Mouse (Mus musculus) forebrain, embryonic 15.5 days (tissue): ENCODE results near the gene Gm11232. TPM values are rescaled to one million over a fixed set of nuclear protein-coding genes. Genes with fewer than 3 reads are reported as not detected.

ENCODE experiments used
- ATAC-seq: fragments of 200-750 bp; cut with Nextera tagmentation; replicated peaks from 2 replicates; pipeline ENCODE4 v1.8.0; 2017; ENCODE audit warnings: mild to moderate bottlenecking, moderate TSS enrichment, moderate library complexity
- H3K27ac ChIP-seq: fragments of 300-500 bp; sonication (generic); replicated peaks from 2 replicates; pipeline ENCODE4 v1.5.1; 2015; ENCODE audit warnings: mild to moderate bottlenecking, inconsistent platforms
- H3K27me3 ChIP-seq: fragments of 300-500 bp; sonication (generic); 2 replicates; pipeline ENCODE4 v1.6.1; 2015; ENCODE audit warnings: inconsistent platforms
- H3K36me3 ChIP-seq: fragments of 300-500 bp; sonication (generic); 2 replicates; pipeline ENCODE4 v1.6.1; 2015; ENCODE audit warnings: mild to moderate bottlenecking, inconsistent platforms
- H3K4me1 ChIP-seq: fragments of 300-500 bp; sonication (generic); 2 replicates; pipeline ENCODE4 v1.6.1; 2015; ENCODE audit warnings: inconsistent platforms
- H3K4me2 ChIP-seq: fragments of 300-500 bp; sonication (generic); replicated peaks from 2 replicates; pipeline ENCODE4 v1.6.1; 2015; ENCODE audit warnings: mild to moderate bottlenecking, inconsistent platforms
- H3K4me3 ChIP-seq: fragments of 300-500 bp; sonication (generic); 2 replicates; pipeline ENCODE4 v1.5.1; 2015; ENCODE audit warnings: mild to moderate bottlenecking, inconsistent platforms
- H3K9ac ChIP-seq: fragments of 300-500 bp; sonication (generic); replicated peaks from 2 replicates; pipeline ENCODE4 v1.6.1; 2015; ENCODE audit warnings: mild to moderate bottlenecking, inconsistent platforms
- H3K9me3 ChIP-seq: fragments of 300-500 bp; sonication (generic); 2 replicates; pipeline ENCODE4 v1.6.1; 2016; ENCODE audit warnings: inconsistent platforms
- WGBS: fragments of 180-500 bp; shearing (Covaris S2); methylation state at CpG from one replicate; pipeline ENCODE4 v1.1.7; 2015; ENCODE audit warnings: mixed read lengths; 5-methylcytosine and 5-hydroxymethylcytosine counted together
- polyA plus RNA-seq: library from polyadenylated mRNA; unstranded; fragments of >200 nt; fragmentation: Nextera tagmentation; extraction: Ambion mirVana; gene quantifications from 2 replicates; pipeline ENCODE4 v1.2.1, GENCODE M21; 2015

Gene Gm11232
- not detected in 2 replicates for polyA plus RNA-seq

GRCm38 (mm10) chr4:71757865-71758264, at the start of gene Gm11232:
Gene Gm11232 (minus strand): TSS chr4:71757965.
- Histone ChIP-seq H3K27ac (no peak within 1 kb of the TSS), H3K4me1 (no peaks in the 10 kb centered on the region), H3K27me3 (no peaks in the 10 kb centered on the region), H3K4me3 (no peak within 1 kb of the TSS), H3K4me2 (no peak within 1 kb of the TSS), H3K36me3 (no peaks in the 10 kb centered on the region), H3K9ac (no peak within 1 kb of the TSS), H3K9me3 (no peaks in the 10 kb centered on the region)
- WGBS = 81% methylated on average over 2 of the region's 2 CpGs
- ATAC-seq = no peak

DNA sequence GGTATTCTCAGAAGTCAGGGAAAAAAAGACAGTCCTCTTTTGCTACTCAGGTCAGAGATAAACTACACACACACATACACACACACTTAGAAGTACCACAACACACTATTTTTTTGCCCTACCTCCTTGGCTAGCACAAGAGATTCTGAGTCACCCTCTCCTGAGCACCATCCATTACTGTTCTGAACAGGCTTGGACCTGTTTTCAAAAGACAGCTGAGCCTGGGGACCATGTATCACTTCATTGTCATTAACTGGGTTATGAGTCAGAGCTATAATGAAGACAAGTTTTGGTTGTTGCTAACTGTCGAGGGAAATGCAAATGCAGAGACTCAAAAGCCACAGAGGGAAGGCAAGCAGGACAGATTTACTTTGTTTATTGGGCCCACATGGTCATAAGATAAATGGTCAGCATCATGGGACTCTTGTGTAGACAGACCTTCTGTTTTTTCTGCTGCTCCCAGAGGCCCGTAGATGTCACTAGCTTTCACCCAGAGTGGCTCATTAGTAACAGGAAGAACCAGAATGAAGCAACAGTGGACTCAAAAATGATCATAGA, 48.3 kb upstream of the Gm11232 start:
- Histone ChIP-seq H3K27me3 (no peaks in the 10 kb centered on the region), H3K4me1 (peaks cover 12% of the 10 kb centered on the region), H3K9me3 (no peaks in the 10 kb centered on the region), H3K4me3 (no peak overlapping the region), H3K9ac (no peak overlapping the region), H3K36me3 (no peaks in the 10 kb centered on the region), H3K4me2 (no peak overlapping the region), H3K27ac (no peak overlapping the region)
- 77% methylated on average over 2 of the region's 2 CpGs for WGBS
- no peak for ATAC-seq

DNA sequence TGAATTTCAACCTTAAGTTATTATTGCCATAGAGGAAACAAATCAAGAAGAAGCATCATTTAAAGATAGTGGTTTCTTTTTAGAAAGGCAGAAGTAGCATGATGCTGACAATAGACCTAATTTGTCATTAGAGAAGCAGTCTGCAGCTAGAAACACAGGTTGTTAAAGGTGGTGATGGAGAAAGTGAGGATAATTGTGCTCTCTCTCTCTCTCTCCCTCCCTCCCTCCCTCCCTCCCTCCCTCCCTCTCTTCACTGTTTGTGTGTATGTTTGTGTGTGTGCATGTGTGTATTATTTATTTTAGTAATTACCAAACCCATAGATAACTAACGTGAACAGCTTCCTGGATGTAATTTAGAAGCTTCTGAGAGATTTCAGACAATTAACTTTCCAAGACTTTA, 7.8 kb upstream of the Gm11232 start:
- Histone ChIP-seq H3K4me3 (no peak overlapping the region), H3K9me3 (no peaks in the 10 kb centered on the region), H3K27ac (no peak overlapping the region), H3K9ac (no peak overlapping the region), H3K27me3 (no peaks in the 10 kb centered on the region), H3K4me2 (no peak overlapping the region), H3K36me3 (no peaks in the 10 kb centered on the region), H3K4me1 (peaks cover 6% of the 10 kb centered on the region)
- no peak for ATAC-seq
- 23% methylated on average over 1 of the region's 1 CpGs for WGBS

DNA sequence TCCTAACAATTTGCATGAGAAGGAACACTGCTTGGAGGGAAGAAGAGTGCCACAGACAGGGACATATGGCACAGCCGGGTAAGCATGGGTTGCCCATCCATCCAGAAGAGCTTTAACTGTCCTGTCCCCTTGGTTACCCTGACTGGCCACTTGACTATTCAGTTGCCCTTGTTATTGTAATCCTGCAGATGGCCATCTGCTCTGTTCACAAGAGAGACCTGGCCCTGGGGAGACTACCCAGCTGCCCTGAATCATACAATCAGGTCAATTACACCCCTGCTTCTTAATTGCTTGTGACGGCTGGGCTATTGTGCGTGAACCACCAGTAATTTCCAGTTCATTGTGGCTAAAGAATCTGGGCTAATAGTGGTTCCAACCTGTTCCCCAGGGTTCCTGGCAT, 7.3 kb upstream of the Gm11232 start:
- Histone ChIP-seq H3K36me3 (no peaks in the 10 kb centered on the region), H3K4me2 (no peak overlapping the region), H3K27me3 (no peaks in the 10 kb centered on the region), H3K4me1 (peaks cover 6% of the 10 kb centered on the region), H3K9me3 (no peaks in the 10 kb centered on the region), H3K9ac (no peak overlapping the region), H3K27ac (peak overlapping the region; percentile 9; the same call in 1 of the 2 replicates), H3K4me3 (no peak overlapping the region)
- peak; percentile 98 for ATAC-seq
- whole genome bisulfite sequencing = 7% methylated on average over 3 of the region's 3 CpGs

DNA sequence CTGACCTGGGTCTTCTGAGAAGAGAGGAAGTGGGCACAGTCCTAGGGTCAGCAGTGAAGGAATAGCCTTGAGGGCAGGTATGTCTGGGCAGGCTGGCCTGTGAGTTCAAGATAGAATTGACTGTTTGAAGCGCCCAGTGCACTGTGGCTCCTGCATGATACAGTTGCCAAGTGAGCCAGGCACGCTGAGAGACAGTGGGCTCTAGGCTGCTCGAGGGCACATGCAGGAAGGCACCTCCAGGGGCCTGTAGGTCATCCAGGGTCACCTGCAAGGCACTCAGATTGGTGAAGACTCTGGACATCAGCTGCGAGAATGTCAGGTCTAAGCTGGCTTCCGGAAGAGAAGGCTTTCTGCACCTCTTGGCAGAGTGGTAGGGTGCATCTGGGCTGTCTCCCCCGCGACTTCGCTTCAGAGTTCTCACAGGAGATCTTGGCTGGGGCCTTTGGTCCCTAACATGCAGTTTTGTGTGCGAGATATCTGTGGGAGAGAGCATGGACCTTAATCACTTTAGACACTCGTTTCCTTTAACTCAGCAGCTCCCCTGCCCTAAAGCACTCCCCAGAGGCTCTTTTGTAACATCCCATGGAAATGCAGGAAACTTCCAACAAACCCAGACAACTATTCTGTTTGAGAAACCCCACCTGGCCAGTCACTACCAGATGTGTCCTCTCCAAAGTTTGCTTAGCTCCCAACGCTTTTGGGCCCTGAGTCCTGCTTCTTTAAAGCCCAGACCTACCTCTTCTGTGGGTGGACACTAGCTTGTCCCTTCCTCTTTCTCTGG, 1.1 kb downstream of the Gm11232 start:
- H3K9me3 ChIP-seq = no peaks in the 10 kb centered on the region
- H3K36me3 ChIP-seq = no peaks in the 10 kb centered on the region
- H3K4me1 ChIP-seq = no peaks in the 10 kb centered on the region
- ATAC-seq = no peak
- WGBS = 87% methylated on average over 11 of the region's 11 CpGs
- H3K27ac ChIP-seq = no peak overlapping the region
- H3K9ac ChIP-seq = no peak overlapping the region
- H3K4me3 ChIP-seq = no peak overlapping the region
- no peaks in the 10 kb centered on the region for H3K27me3 ChIP-seq
- no peak overlapping the region for H3K4me2 ChIP-seq

DNA sequence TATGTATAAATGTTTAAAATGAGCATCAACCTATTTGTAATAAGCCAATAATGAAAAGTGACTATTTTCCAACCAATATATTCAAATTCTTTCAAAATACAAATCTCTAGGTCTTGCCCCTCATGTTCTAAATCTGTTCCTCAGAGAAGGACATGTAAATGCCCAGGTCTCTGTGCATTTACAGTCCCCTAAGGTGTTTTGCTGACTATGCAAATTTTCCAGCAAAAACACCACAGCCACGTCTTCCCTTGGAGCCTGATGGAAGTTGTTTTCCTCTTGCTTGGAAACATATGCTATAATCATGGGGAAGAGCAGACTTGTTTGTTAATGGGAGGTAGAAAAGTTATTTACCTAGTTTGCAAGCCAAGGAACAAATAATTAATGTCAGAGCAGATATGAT, 12.0 kb downstream of the Gm11232 start:
- Histone ChIP-seq H3K4me3 (no peak overlapping the region), H3K36me3 (no peaks in the 10 kb centered on the region), H3K4me1 (no peaks in the 10 kb centered on the region), H3K9ac (no peak overlapping the region), H3K9me3 (no peaks in the 10 kb centered on the region), H3K27me3 (no peaks in the 10 kb centered on the region), H3K4me2 (no peak overlapping the region), H3K27ac (no peak overlapping the region)
- 58% methylated on average over 1 of the region's 1 CpGs for WGBS
- no peak for ATAC-seq

- Histone ChIP-seq H3K27me3 (no peaks in the 10 kb centered on the region), H3K9ac (no peak overlapping the region), H3K4me1 (no peaks in the 10 kb centered on the region), H3K36me3 (no peaks in the 10 kb centered on the region), H3K9me3 (no peaks in the 10 kb centered on the region), H3K4me2 (no peak overlapping the region), H3K27ac (no peak overlapping the region), H3K4me3 (no peak overlapping the region)
- no peak for ATAC-seq
These were observed 21.2 kb downstream of the Gm11232 start for GRCm38 (mm10) chr4:71736529-71736928.

DNA sequence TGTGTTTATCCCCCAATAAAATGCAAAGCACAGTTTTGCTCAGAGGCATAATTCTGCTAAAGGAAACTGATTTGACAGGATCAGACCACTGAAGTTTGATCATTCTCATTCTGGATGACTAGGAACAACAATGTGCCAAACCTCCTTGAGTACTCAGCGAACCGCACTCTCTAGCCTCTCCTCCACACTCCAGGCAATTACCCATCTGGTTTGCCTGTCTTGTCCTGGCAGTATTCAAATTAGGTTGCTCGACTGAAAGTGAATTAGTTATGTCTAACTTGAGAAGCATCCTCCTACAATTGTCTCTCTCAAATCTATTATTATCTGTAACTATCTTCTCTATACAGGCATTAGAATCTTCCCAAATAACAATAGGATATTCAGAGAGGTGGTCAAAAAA, 22.5 kb downstream of the Gm11232 start:
- H3K9ac ChIP-seq = no peak overlapping the region
- H3K27me3 ChIP-seq = no peaks in the 10 kb centered on the region
- no peaks in the 10 kb centered on the region for H3K4me1 ChIP-seq
- 64% methylated on average over 3 of the region's 3 CpGs for WGBS
- H3K9me3 ChIP-seq = no peaks in the 10 kb centered on the region
- no peak overlapping the region for H3K4me2 ChIP-seq
- no peak for ATAC-seq
- no peak overlapping the region for H3K27ac ChIP-seq
- H3K4me3 ChIP-seq = no peak overlapping the region
- no peaks in the 10 kb centered on the region for H3K36me3 ChIP-seq

DNA sequence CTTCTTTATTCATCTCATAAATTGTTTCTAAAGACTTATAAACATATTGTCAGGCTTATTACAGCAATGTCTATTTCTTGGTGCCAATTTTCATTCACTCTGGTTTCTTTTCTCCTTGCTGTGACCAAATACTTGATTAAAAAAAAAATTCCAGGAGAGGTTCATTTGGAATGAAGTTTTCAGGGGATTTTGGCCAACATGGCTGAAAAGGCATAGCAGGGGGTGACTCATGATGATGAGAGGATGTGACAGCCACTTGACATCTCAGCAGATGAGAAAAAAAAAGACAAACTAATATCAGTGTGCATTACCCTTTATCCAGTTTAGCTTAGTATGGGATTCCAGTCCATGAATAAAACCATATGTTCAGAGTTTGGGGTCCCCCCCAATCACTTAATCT, 28.4 kb downstream of the Gm11232 start:
- no peaks in the 10 kb centered on the region for H3K36me3 ChIP-seq
- H3K27ac ChIP-seq = no peak overlapping the region
- H3K27me3 ChIP-seq = no peaks in the 10 kb centered on the region
- H3K9ac ChIP-seq = no peak overlapping the region
- ATAC-seq = no peak
- H3K4me1 ChIP-seq = peaks cover 8% of the 10 kb centered on the region; the same call in 1 of the 2 replicates
- H3K9me3 ChIP-seq = no peaks in the 10 kb centered on the region
- H3K4me2 ChIP-seq = no peak overlapping the region
- no peak overlapping the region for H3K4me3 ChIP-seq

GRCm38 (mm10) chr4:71727611-71728010, 30.2 kb downstream of the Gm11232 start:
- H3K9me3 ChIP-seq = no peaks in the 10 kb centered on the region
- H3K4me2 ChIP-seq = no peak overlapping the region
- H3K27ac ChIP-seq = no peak overlapping the region
- 31% methylated on average over 2 of the region's 2 CpGs for WGBS
- peak; percentile 89 for ATAC-seq
- no peaks in the 10 kb centered on the region for H3K27me3 ChIP-seq
- no peak overlapping the region for H3K9ac ChIP-seq
- H3K4me1 ChIP-seq = peaks cover 8% of the 10 kb centered on the region; the same call in 1 of the 2 replicates
- H3K36me3 ChIP-seq = no peaks in the 10 kb centered on the region
- H3K4me3 ChIP-seq = no peak overlapping the region

- Histone ChIP-seq H3K4me2 (no peak overlapping the region), H3K27ac (no peak overlapping the region), H3K4me1 (peaks cover 8% of the 10 kb centered on the region; the same call in 1 of the 2 replicates), H3K27me3 (no peaks in the 10 kb centered on the region), H3K36me3 (no peaks in the 10 kb centered on the region), H3K9ac (no peak overlapping the region), H3K4me3 (no peak overlapping the region), H3K9me3 (no peaks in the 10 kb centered on the region)
- WGBS = 64% methylated on average over 4 of the region's 4 CpGs
- ATAC-seq = peak; percentile 63
These were observed 30.7 kb downstream of the Gm11232 start for GRCm38 (mm10) chr4:71727056-71727455.

DNA sequence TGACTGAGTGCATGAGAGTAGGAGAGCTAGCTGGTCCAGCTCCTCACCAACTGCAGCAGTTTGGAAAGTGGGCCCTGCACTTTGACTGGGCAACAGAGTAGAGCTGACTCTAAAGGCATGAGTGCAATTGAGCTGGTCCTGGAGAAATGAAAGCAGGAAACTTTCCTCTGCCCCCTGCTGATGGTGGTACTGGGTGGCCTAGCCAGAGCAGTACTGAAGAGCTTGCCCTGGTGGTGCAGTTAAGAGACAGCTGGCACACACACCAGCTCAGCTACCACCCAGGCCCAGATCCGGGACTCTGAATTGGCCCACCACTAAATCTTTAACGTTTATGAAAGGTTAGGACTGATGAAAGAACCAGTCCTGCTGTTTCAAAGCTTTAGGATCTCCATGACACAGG, 31.9 kb downstream of the Gm11232 start:
- Histone ChIP-seq H3K27me3 (no peaks in the 10 kb centered on the region), H3K4me1 (peaks cover 8% of the 10 kb centered on the region; the same call in 1 of the 2 replicates), H3K27ac (no peak overlapping the region), H3K9ac (no peak overlapping the region), H3K4me2 (no peak overlapping the region), H3K4me3 (no peak overlapping the region), H3K9me3 (no peaks in the 10 kb centered on the region), H3K36me3 (no peaks in the 10 kb centered on the region)
- ATAC-seq = no peak
- WGBS = 63% methylated on average over 2 of the region's 2 CpGs
